Mouse (Mus musculus): ENCODE results near the gene Zfp146. TPM values are rescaled to one million over a fixed set of nuclear protein-coding genes. Genes with fewer than 3 reads are reported as not detected.
"Not testable (repeated sequence)": the region's sequence is repeated elsewhere in the genome, so short reads cannot be mapped to it uniquely, and the experiment has no call there.

Gene Zfp146
- total and polyA plus RNA-seq, 2 experiments from 2014 or later, result 5.7 to 18.6 TPM

- ATAC-seq (ENCODE audit: insufficient read depth, low read depth), result peak; percentile 97
- Histone ChIP-seq H3K9ac (replicated peaks; ENCODE audit: low read depth, low read length) (peak within 1 kb of the TSS; percentile 81), H3K27ac (ENCODE audit: low read depth) (peak within 1 kb of the TSS; percentile 85), H3K27me3 (ENCODE audit: control insufficient read depth, insufficient read depth, low read length) (no peaks in the 10 kb centered on the region), H3K4me1 (ENCODE audit: control insufficient read depth, insufficient read depth) (0 out of 2 replicates have a peak, but pooled peaks cover 4% of the 10 kb centered on the region), H3K4me2 (ENCODE audit: low read depth, low read length) (peak within 1 kb of the TSS; percentile 99), H3K36me3 (replicated peaks; ENCODE audit: control insufficient read depth, insufficient read depth, low read length) (peaks cover 13% of the 10 kb centered on the region), H3K4me3 (ENCODE audit: low read depth, low read length) (peak within 1 kb of the TSS; percentile 92), H3K9me3 (replicated peaks; ENCODE audit: control insufficient read depth, low read length) (no peaks in the 10 kb centered on the region)
- WGBS, result under 1% methylated on average over 60 of the region's 61 CpGs
- DNase-seq (ENCODE audit: low spot score), result peak; percentile 93
- no peak for TF ChIP-seq EP300 (IDR thresholded peaks at IDR 0.05; ENCODE audit: low read depth)
- TF ChIP-seq CTCF (IDR thresholded peaks at IDR 0.05; ENCODE audit: low read depth), result no peak
Observed at GRCm38 (mm10) chr7:30121308-30122187, 48.0 kb downstream of the Zfp146 start, which contains the start of gene Zfp382. Zfp382 (plus strand) TSS chr7:30121942.

GRCm38 (mm10) chr7:30117935-30118334, 51.6 kb downstream of the Zfp146 start:
- not testable (repeated sequence) for H3K36me3 ChIP-seq (replicated peaks; ENCODE audit: control insufficient read depth, insufficient read depth, low read length); H3K4me1 ChIP-seq (ENCODE audit: control insufficient read depth, insufficient read depth); H3K4me3 ChIP-seq (ENCODE audit: low read depth, low read length); ATAC-seq (ENCODE audit: insufficient read depth, low read depth); DNase-seq (ENCODE audit: low spot score); H3K9ac ChIP-seq (replicated peaks; ENCODE audit: low read depth, low read length); H3K27ac ChIP-seq (ENCODE audit: low read depth); H3K27me3 ChIP-seq (ENCODE audit: control insufficient read depth, insufficient read depth, low read length); H3K9me3 ChIP-seq (replicated peaks; ENCODE audit: control insufficient read depth, low read length); H3K4me2 ChIP-seq (ENCODE audit: low read depth, low read length)
- 91% methylated on average over 12 of the region's 12 CpGs for WGBS

DNA sequence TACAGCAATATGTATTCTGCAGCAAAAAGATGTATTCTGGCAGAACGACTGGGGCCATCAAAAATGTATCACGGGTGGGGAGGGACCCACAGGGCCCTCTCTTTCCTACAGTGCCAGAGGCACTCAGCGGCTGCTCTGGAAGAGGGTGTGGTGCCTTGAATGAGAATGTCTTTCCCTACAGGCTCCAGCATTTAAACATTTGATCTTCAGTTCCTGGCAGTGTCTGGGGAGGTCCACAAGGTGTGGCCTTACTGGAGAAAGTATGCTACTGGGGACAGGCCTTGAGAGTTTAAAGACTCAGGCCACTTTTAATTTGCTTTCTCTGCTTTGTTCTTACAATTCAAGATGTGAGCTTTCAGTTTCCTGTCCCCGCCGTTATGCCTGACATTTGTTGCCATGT, 53.5 kb downstream of the Zfp146 start:
- Histone ChIP-seq H3K27me3 (ENCODE audit: control insufficient read depth, insufficient read depth, low read length) (no peaks in the 10 kb centered on the region), H3K9ac (replicated peaks; ENCODE audit: low read depth, low read length) (no peak overlapping the region), H3K4me2 (ENCODE audit: low read depth, low read length) (no peak overlapping the region), H3K27ac (ENCODE audit: low read depth) (no peak overlapping the region), H3K36me3 (replicated peaks; ENCODE audit: control insufficient read depth, insufficient read depth, low read length) (no peaks in the 10 kb centered on the region), H3K4me1 (ENCODE audit: control insufficient read depth, insufficient read depth) (no peaks in the 10 kb centered on the region), H3K9me3 (replicated peaks; ENCODE audit: control insufficient read depth, low read length) (0 out of 2 replicates have a peak, but pooled peaks cover 3% of the 10 kb centered on the region), H3K4me3 (ENCODE audit: low read depth, low read length) (no peak overlapping the region)
- ATAC-seq (ENCODE audit: insufficient read depth, low read depth) (no peak), DNase-seq (ENCODE audit: low spot score) (no peak)
- 93% methylated on average over 5 of the region's 5 CpGs for WGBS
- TF ChIP-seq CTCF (IDR thresholded peaks at IDR 0.05; ENCODE audit: low read depth), result no peak
- no peak for TF ChIP-seq EP300 (IDR thresholded peaks at IDR 0.05; ENCODE audit: low read depth)

Other genes with a start within 250 kb of the Zfp146 start
- gene Zfp74, start 215.7 kb downstream of the Zfp146 start, total RNA-seq (2014; rRNA removed; ENCODE audit: low replicate concordance), result 2.0 and 3.2 TPM in 2 replicates
- 5.4 and 5.5 TPM in 2 replicates for gene Zfp74, start 215.7 kb downstream of the Zfp146 start, polyA plus RNA-seq (2015; fragmentation: Nextera tagmentation; extraction: Ambion mirVana)
- 38.3 and 39.3 TPM in 2 replicates for gene Zfp568, start 185.8 kb downstream of the Zfp146 start, total RNA-seq (2014; rRNA removed; ENCODE audit: low replicate concordance)
- gene Zfp568, start 185.8 kb downstream of the Zfp146 start, polyA plus RNA-seq (2015; fragmentation: Nextera tagmentation; extraction: Ambion mirVana), result 9.5 and 13.6 TPM in 2 replicates
- 5.7 and 6.0 TPM in 2 replicates for gene Zfp14, start 118.4 kb downstream of the Zfp146 start, total RNA-seq (2014; rRNA removed; ENCODE audit: low replicate concordance)
- 2.2 and 2.6 TPM in 2 replicates for gene Zfp14, start 118.4 kb downstream of the Zfp146 start, polyA plus RNA-seq (2015; fragmentation: Nextera tagmentation; extraction: Ambion mirVana)
- gene Zfp82, start 96.8 kb downstream of the Zfp146 start, total RNA-seq (2014; rRNA removed; ENCODE audit: low replicate concordance), result 0.08 and 0.54 TPM in 2 replicates
- 1.9 and 2.4 TPM in 2 replicates for gene Zfp82, start 96.8 kb downstream of the Zfp146 start, polyA plus RNA-seq (2015; fragmentation: Nextera tagmentation; extraction: Ambion mirVana)
- not detected in 2 replicates for gene Gm26920, start 79.3 kb downstream of the Zfp146 start, total RNA-seq (2014; rRNA removed; ENCODE audit: low replicate concordance)
- 0.18 TPM in 1 of 2 replicates, not detected in the other for gene Gm26920, start 79.3 kb downstream of the Zfp146 start, polyA plus RNA-seq (2015; fragmentation: Nextera tagmentation; extraction: Ambion mirVana)
- gene Zfp566, start 79.2 kb downstream of the Zfp146 start, total RNA-seq (2014; rRNA removed; ENCODE audit: low replicate concordance), result not detected in 2 replicates
- gene Zfp566, start 79.2 kb downstream of the Zfp146 start, polyA plus RNA-seq (2015; fragmentation: Nextera tagmentation; extraction: Ambion mirVana), result 4.1 and 4.6 TPM in 2 replicates
- gene Zfp260, start 75.0 kb downstream of the Zfp146 start, total RNA-seq (2014; rRNA removed; ENCODE audit: low replicate concordance), result 33.1 and 54.8 TPM in 2 replicates
- 54.6 and 57.9 TPM in 2 replicates for gene Zfp260, start 75.0 kb downstream of the Zfp146 start, polyA plus RNA-seq (2015; fragmentation: Nextera tagmentation; extraction: Ambion mirVana)
- 2.6 and 4.5 TPM in 2 replicates for gene Zfp382, start 47.8 kb downstream of the Zfp146 start, total RNA-seq (2014; rRNA removed; ENCODE audit: low replicate concordance)
- gene Zfp382, start 47.8 kb downstream of the Zfp146 start, polyA plus RNA-seq (2015; fragmentation: Nextera tagmentation; extraction: Ambion mirVana), result 3.8 and 4.6 TPM in 2 replicates
- 516 and 816 TPM in 2 replicates for gene Cox7a1, start 14.4 kb upstream of the Zfp146 start, total RNA-seq (2014; rRNA removed; ENCODE audit: low replicate concordance)
- 1,339 and 1,426 TPM in 2 replicates for gene Cox7a1, start 14.4 kb upstream of the Zfp146 start, polyA plus RNA-seq (2015; fragmentation: Nextera tagmentation; extraction: Ambion mirVana)
- 356 and 427 TPM in 2 replicates for gene Capns1, start 29.1 kb upstream of the Zfp146 start, total RNA-seq (2014; rRNA removed; ENCODE audit: low replicate concordance)
- 84.4 and 88.5 TPM in 2 replicates for gene Capns1, start 29.1 kb upstream of the Zfp146 start, polyA plus RNA-seq (2015; fragmentation: Nextera tagmentation; extraction: Ambion mirVana)
- gene Polr2i, start 62.2 kb upstream of the Zfp146 start, total RNA-seq (2014; rRNA removed; ENCODE audit: low replicate concordance), result 105 and 799 TPM in 2 replicates
- 109 and 112 TPM in 2 replicates for gene Polr2i, start 62.2 kb upstream of the Zfp146 start, polyA plus RNA-seq (2015; fragmentation: Nextera tagmentation; extraction: Ambion mirVana)
- 40.0 and 80.7 TPM in 2 replicates for gene Tbcb, start 62.5 kb upstream of the Zfp146 start, total RNA-seq (2014; rRNA removed; ENCODE audit: low replicate concordance)
- 131 and 137 TPM in 2 replicates for gene Tbcb, start 62.5 kb upstream of the Zfp146 start, polyA plus RNA-seq (2015; fragmentation: Nextera tagmentation; extraction: Ambion mirVana)
- not detected in 2 replicates for gene Ovol3, start 66.0 kb upstream of the Zfp146 start, total RNA-seq (2014; rRNA removed; ENCODE audit: low replicate concordance)
- gene Ovol3, start 66.0 kb upstream of the Zfp146 start, polyA plus RNA-seq (2015; fragmentation: Nextera tagmentation; extraction: Ambion mirVana), result not detected in 2 replicates
- not detected in 2 replicates for gene Thap8, start 110.3 kb upstream of the Zfp146 start, total RNA-seq (2014; rRNA removed; ENCODE audit: low replicate concordance)
- 0.33 and 0.41 TPM in 2 replicates for gene Thap8, start 110.3 kb upstream of the Zfp146 start, polyA plus RNA-seq (2015; fragmentation: Nextera tagmentation; extraction: Ambion mirVana)
- gene Wdr62, start 110.7 kb upstream of the Zfp146 start, total RNA-seq (2014; rRNA removed; ENCODE audit: low replicate concordance), result 3.4 and 5.2 TPM in 2 replicates
- gene Wdr62, start 110.7 kb upstream of the Zfp146 start, polyA plus RNA-seq (2015; fragmentation: Nextera tagmentation; extraction: Ambion mirVana), result 2.6 and 3.2 TPM in 2 replicates
- 4.3 and 22.4 TPM in 2 replicates for gene Clip3, start 122.0 kb upstream of the Zfp146 start, total RNA-seq (2014; rRNA removed; ENCODE audit: low replicate concordance)
- 3.1 and 3.5 TPM in 2 replicates for gene Clip3, start 122.0 kb upstream of the Zfp146 start, polyA plus RNA-seq (2015; fragmentation: Nextera tagmentation; extraction: Ambion mirVana)
- 40.0 and 57.2 TPM in 2 replicates for gene Alkbh6, start 139.0 kb upstream of the Zfp146 start, total RNA-seq (2014; rRNA removed; ENCODE audit: low replicate concordance)
- 63.5 and 71.2 TPM in 2 replicates for gene Alkbh6, start 139.0 kb upstream of the Zfp146 start, polyA plus RNA-seq (2015; fragmentation: Nextera tagmentation; extraction: Ambion mirVana)
- gene Syne4, start 145.1 kb upstream of the Zfp146 start, total RNA-seq (2014; rRNA removed; ENCODE audit: low replicate concordance), result 0.34 and 1.1 TPM in 2 replicates
- 1.6 TPM in 2 replicates for gene Syne4, start 145.1 kb upstream of the Zfp146 start, polyA plus RNA-seq (2015; fragmentation: Nextera tagmentation; extraction: Ambion mirVana)
- gene E130208F15Rik, start 152.0 kb upstream of the Zfp146 start, total RNA-seq (2014; rRNA removed; ENCODE audit: low replicate concordance), result 0.46 and 0.77 TPM in 2 replicates
- gene E130208F15Rik, start 152.0 kb upstream of the Zfp146 start, polyA plus RNA-seq (2015; fragmentation: Nextera tagmentation; extraction: Ambion mirVana), result 2.6 and 3.1 TPM in 2 replicates
- 15.8 and 16.5 TPM in 2 replicates for gene Sdhaf1, start 154.1 kb upstream of the Zfp146 start, total RNA-seq (2014; rRNA removed; ENCODE audit: low replicate concordance)
- gene Sdhaf1, start 154.1 kb upstream of the Zfp146 start, polyA plus RNA-seq (2015; fragmentation: Nextera tagmentation; extraction: Ambion mirVana), result 23.2 and 23.3 TPM in 2 replicates
- gene Lrfn3, start 193.0 kb upstream of the Zfp146 start, total RNA-seq (2014; rRNA removed; ENCODE audit: low replicate concordance), result 3.6 and 5.4 TPM in 2 replicates
- gene Lrfn3, start 193.0 kb upstream of the Zfp146 start, polyA plus RNA-seq (2015; fragmentation: Nextera tagmentation; extraction: Ambion mirVana), result 0.40 and 0.69 TPM in 2 replicates
- 15.2 and 31.2 TPM in 2 replicates for gene Tyrobp, start 244.0 kb upstream of the Zfp146 start, total RNA-seq (2014; rRNA removed; ENCODE audit: low replicate concordance)
- 30.4 and 35.8 TPM in 2 replicates for gene Tyrobp, start 244.0 kb upstream of the Zfp146 start, polyA plus RNA-seq (2015; fragmentation: Nextera tagmentation; extraction: Ambion mirVana)